Mouse (Mus musculus) CD4-positive, CD25-positive, alpha-beta regulatory T cell, adult 2 months (primary cell): ENCODE measurements at regions not wholly inside any gene's neighbourhood (a gene's known extent, or its start where the extent isn't known, plus 50 kb on each side); places are given as distances from the start of the nearest gene placed in this dataset.

Experiments
- DNase-seq: peaks from one replicate; pipeline ENCODE4 v3.0.0-alpha.2; 2012; ENCODE audit warnings: low read depth, low spot score

GRCm38 (mm10) chr11:17461701-17462100 lies 204.3 kb downstream of the C1d start:
- DNase-seq, result no peak

- DNase-seq, result no peak
Measured at GRCm38 (mm10) chr11:17464875-17465274, 207.5 kb downstream of the C1d start.

- DNase-seq, result no peak
Measured at GRCm38 (mm10) chr11:17468431-17469165, 211.2 kb downstream of the C1d start.

GRCm38 (mm10) chr11:17481436-17481996 lies 224.1 kb downstream of the C1d start:
- no peak for DNase-seq

GRCm38 (mm10) chr11:17483849-17484441 lies 226.6 kb downstream of the C1d start:
- no peak for DNase-seq

GRCm38 (mm10) chr11:17501120-17502043 lies 244.0 kb downstream of the C1d start:
- no peak for DNase-seq

GRCm38 (mm10) chr11:17502052-17502451 lies 244.7 kb downstream of the C1d start:
- DNase-seq, result no peak

- DNase-seq, result no peak
Measured at GRCm38 (mm10) chr11:17522220-17522919, 265.0 kb downstream of the C1d start.

- no peak for DNase-seq
Measured at GRCm38 (mm10) chr11:17523329-17523728, 265.9 kb downstream of the C1d start.

GRCm38 (mm10) chr11:17524985-17525775 lies 267.8 kb downstream of the C1d start:
- DNase-seq, result no peak

- DNase-seq, result no peak
Measured at GRCm38 (mm10) chr11:17526476-17526875, 269.1 kb downstream of the C1d start.

GRCm38 (mm10) chr11:17528609-17529008 lies 271.2 kb downstream of the C1d start:
- no peak for DNase-seq

- no peak for DNase-seq
Measured at GRCm38 (mm10) chr11:17533706-17534105, 276.3 kb downstream of the C1d start.

GRCm38 (mm10) chr11:17546286-17546685 lies 288.9 kb downstream of the C1d start:
- DNase-seq, result no peak

GRCm38 (mm10) chr11:17549148-17549547 lies 291.8 kb downstream of the C1d start:
- no peak for DNase-seq

GRCm38 (mm10) chr11:17555276-17555675 lies 297.9 kb downstream of the C1d start:
- no peak for DNase-seq

- DNase-seq, result no peak
Measured at GRCm38 (mm10) chr11:17591780-17592487, 334.6 kb downstream of the C1d start.

GRCm38 (mm10) chr11:17603726-17604493 lies 346.5 kb downstream of the C1d start:
- no peak for DNase-seq
